Mouse (Mus musculus) olfactory bulb, adult 2 months (tissue): ENCODE measurements around the gene Fstl3.

ENCODE experiments used
- CTCF ChIP-seq: fragments of 200-500 bp; IDR thresholded peaks from 2 replicates; pipeline ENCODE4 v1.5.1; 2012; ENCODE audit warnings: low read depth, mild to moderate bottlenecking, low read length, moderate library complexity; ENCODE audit not compliant: insufficient read depth
- POLR2A ChIP-seq: fragments of 200-500 bp; IDR thresholded peaks from 2 replicates; pipeline ENCODE4 v1.6.1; 2012; ENCODE audit warnings: mild to moderate bottlenecking, low read depth, low read length, moderate library complexity; ENCODE audit not compliant: insufficient read depth

GRCm38 (mm10) chr10:79766001-79766507, 11.0 kb upstream of the Fstl3 start:
- TF ChIP-seq POLR2A (no peak), CTCF (no peak)
